Mouse (Mus musculus): Measurements from ENCODE around the gene Ldhc. TPM values are rescaled to one million over a fixed set of nuclear protein-coding genes. Genes with fewer than 3 reads are reported as not detected.
A peak's percentile ranks its signal among the peaks of the same experiment; 100 is the strongest.
"Not testable (repeated sequence)": the region's sequence is repeated elsewhere in the genome, so short reads cannot be mapped to it uniquely, and the experiment has no call there.

Ldhc gene
- 0.35 TPM in 1 of 2 replicates, not detected in the other for polyA plus RNA-seq (2015; fragmentation: Nextera tagmentation; extraction: Ambion mirVana)

- Histone ChIP-seq H3K4me3 (replicated peaks) (no peak within 1 kb of the TSS), H3K9me3 (replicated peaks) (no peaks in the 10 kb centered on the region), H3K36me3 (peaks cover under 1% of the 10 kb centered on the region; the same call in 1 of the 2 replicates), H3K4me2 (replicated peaks) (no peak within 1 kb of the TSS), H3K27ac (replicated peaks) (no peak within 1 kb of the TSS), H3K4me1 (no peaks in the 10 kb centered on the region), H3K9ac (no peak within 1 kb of the TSS), H3K27me3 (no peaks in the 10 kb centered on the region)
- WGBS = 38% methylated on average over 10 of the region's 10 CpGs
- ATAC-seq (ENCODE audit: insufficient number of reproducible peaks, low FRiP score, low TSS enrichment, low read depth) = no peak
These were observed at the start of gene Ldhc for GRCm38 (mm10) chr7:46860996-46861395. Gene Ldhc, plus strand, starts transcription at chr7:46861203.

- Histone ChIP-seq H3K27ac (replicated peaks) (no peak overlapping the region), H3K4me3 (replicated peaks) (no peak overlapping the region), H3K4me1 (no peaks in the 10 kb centered on the region), H3K9me3 (replicated peaks) (no peaks in the 10 kb centered on the region), H3K27me3 (no peaks in the 10 kb centered on the region), H3K36me3 (peaks cover 77% of the 10 kb centered on the region), H3K9ac (no peak overlapping the region), H3K4me2 (replicated peaks) (no peak overlapping the region)
- WGBS = 86% methylated on average over 4 of the region's 4 CpGs
- ATAC-seq (ENCODE audit: insufficient number of reproducible peaks, low FRiP score, low TSS enrichment, low read depth) = no peak
These were observed 47.0 kb upstream of the Ldhc start for GRCm38 (mm10) chr7:46814012-46814411.

- H3K36me3 ChIP-seq = peaks cover 70% of the 10 kb centered on the region
- not testable (repeated sequence) for H3K27ac ChIP-seq (replicated peaks); H3K4me1 ChIP-seq; H3K4me3 ChIP-seq (replicated peaks); ATAC-seq (ENCODE audit: insufficient number of reproducible peaks, low FRiP score, low TSS enrichment, low read depth); H3K9me3 ChIP-seq (replicated peaks); H3K4me2 ChIP-seq (replicated peaks); H3K9ac ChIP-seq; H3K27me3 ChIP-seq
- 90% methylated on average over 15 of the region's 15 CpGs for WGBS
These were observed 39.9 kb upstream of the Ldhc start for GRCm38 (mm10) chr7:46820876-46821632.

- 67% methylated on average over 20 of the region's 20 CpGs for WGBS
- ATAC-seq (ENCODE audit: insufficient number of reproducible peaks, low FRiP score, low TSS enrichment, low read depth) = no peak
- no peak overlapping the region for H3K9ac ChIP-seq
These were observed 33.8 kb upstream of the Ldhc start for GRCm38 (mm10) chr7:46827046-46827802.

GRCm38 (mm10) chr7:46827803-46828184 is 33.2 kb upstream of the Ldhc start:
- Histone ChIP-seq H3K4me3 (replicated peaks) (no peak overlapping the region), H3K9ac (no peak overlapping the region), H3K27ac (replicated peaks) (no peak overlapping the region), H3K4me2 (replicated peaks) (no peak overlapping the region), H3K27me3 (no peaks in the 10 kb centered on the region), H3K4me1 (no peaks in the 10 kb centered on the region), H3K9me3 (replicated peaks) (no peaks in the 10 kb centered on the region), H3K36me3 (peaks cover 15% of the 10 kb centered on the region)
- no peak for ATAC-seq (ENCODE audit: insufficient number of reproducible peaks, low FRiP score, low TSS enrichment, low read depth)
- 88% methylated on average over 2 of the region's 2 CpGs for WGBS

More at GRCm38 (mm10) chr7:46827046-46827802, 33.8 kb upstream of the Ldhc start:
- H3K4me1 ChIP-seq = no peaks in the 10 kb centered on the region
- H3K27ac ChIP-seq (replicated peaks) = no peak overlapping the region
- H3K4me3 ChIP-seq (replicated peaks) = no peak overlapping the region
- H3K27me3 ChIP-seq = no peaks in the 10 kb centered on the region
- H3K36me3 ChIP-seq = peaks cover 21% of the 10 kb centered on the region
- H3K9me3 ChIP-seq (replicated peaks) = no peaks in the 10 kb centered on the region
- no peak overlapping the region for H3K4me2 ChIP-seq (replicated peaks)

DNA sequence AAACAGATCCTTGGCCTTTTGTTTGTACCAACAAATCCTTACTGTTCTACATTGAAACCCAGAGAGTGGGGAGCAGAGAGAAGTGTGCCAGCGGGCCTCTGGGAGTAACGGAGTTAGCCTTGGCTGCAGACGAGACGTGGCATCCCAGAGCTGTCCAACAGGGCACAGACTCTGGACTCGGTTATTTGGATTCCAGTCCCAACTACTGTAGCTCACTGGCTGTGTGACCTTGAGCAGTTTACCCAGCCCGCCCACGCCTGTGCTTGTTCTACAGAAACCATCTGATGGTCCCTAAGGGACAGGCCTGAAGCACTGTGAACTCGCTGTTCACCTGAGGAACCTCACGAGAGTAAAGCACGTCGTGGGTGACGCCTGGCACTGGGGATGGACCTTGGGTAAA is 31.1 kb upstream of the Ldhc start:
- Histone ChIP-seq H3K4me1 (no peaks in the 10 kb centered on the region), H3K9ac (no peak overlapping the region), H3K4me2 (replicated peaks) (no peak overlapping the region), H3K27ac (replicated peaks) (no peak overlapping the region), H3K4me3 (replicated peaks) (no peak overlapping the region), H3K36me3 (no peaks in the 10 kb centered on the region), H3K27me3 (no peaks in the 10 kb centered on the region), H3K9me3 (replicated peaks) (no peaks in the 10 kb centered on the region)
- 84% methylated on average over 12 of the region's 12 CpGs for whole genome bisulfite sequencing
- ATAC-seq (ENCODE audit: insufficient number of reproducible peaks, low FRiP score, low TSS enrichment, low read depth) = no peak

- 56% methylated on average over 13 of the region's 13 CpGs for WGBS
- Histone ChIP-seq H3K4me2 (replicated peaks) (no peak overlapping the region), H3K4me3 (replicated peaks) (no peak overlapping the region), H3K36me3 (no peaks in the 10 kb centered on the region), H3K9me3 (replicated peaks) (no peaks in the 10 kb centered on the region), H3K9ac (no peak overlapping the region), H3K4me1 (no peaks in the 10 kb centered on the region), H3K27ac (replicated peaks) (no peak overlapping the region), H3K27me3 (no peaks in the 10 kb centered on the region)
- ATAC-seq (ENCODE audit: insufficient number of reproducible peaks, low FRiP score, low TSS enrichment, low read depth) = no peak
These were observed 30.0 kb upstream of the Ldhc start for GRCm38 (mm10) chr7:46830799-46831590.

DNA sequence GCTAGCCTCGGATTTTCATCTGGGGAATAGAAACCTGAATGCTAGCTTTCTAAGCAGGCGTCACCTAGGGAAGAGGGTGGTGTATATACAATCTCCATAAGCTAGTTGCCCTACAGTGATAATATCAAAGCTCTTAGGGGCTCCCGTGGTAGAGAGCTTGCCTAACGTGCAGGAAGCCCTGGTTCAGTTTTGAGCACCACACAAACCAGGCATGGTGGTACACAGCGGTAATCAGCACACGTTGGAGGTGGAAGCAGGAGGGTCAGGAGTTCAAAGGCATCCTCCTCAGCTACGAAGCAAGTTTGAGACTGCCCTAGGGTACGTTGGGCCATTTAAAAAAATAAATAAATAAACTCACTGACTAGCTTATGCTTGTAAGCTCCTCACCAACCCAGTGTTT is 29.3 kb upstream of the Ldhc start:
- no peak overlapping the region for H3K4me2 ChIP-seq (replicated peaks)

DNA sequence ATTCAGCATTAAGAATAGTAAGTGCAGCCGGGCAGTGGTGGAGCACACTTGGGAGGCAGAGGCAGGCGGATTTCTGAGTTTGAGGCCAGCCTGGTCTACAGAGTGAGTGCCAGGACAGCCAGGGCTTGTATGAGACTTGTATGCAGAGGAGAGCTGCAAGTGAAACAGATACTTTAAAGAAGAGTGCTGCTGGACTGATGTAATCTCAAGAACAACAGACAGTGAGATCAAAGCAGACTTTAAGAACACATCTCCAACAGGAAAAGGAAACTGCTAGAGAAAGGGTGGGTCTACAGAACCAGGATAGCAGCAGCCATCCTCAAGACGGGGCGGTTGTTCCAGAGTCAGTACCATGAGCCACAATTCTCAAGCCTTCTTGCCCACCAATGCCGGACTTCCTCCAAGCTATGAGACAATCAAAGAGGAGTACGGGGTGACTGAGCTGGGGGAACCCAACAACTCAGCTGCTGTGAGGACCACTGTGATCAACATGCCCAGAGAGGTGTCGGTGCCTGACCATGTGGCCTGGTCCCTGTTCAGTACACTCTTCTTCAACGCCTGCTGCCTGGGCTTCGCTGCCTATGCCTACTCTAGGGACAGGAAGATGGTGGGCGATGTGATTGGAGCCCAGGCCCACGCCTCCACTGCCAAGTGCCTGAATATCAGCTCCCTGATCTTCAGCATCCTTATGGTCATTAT is 28.7 kb upstream of the Ldhc start:
- not testable (repeated sequence) for H3K36me3 ChIP-seq; H3K9me3 ChIP-seq (replicated peaks); H3K27me3 ChIP-seq; H3K4me1 ChIP-seq; H3K27ac ChIP-seq (replicated peaks); H3K4me2 ChIP-seq (replicated peaks); ATAC-seq (ENCODE audit: insufficient number of reproducible peaks, low FRiP score, low TSS enrichment, low read depth); H3K4me3 ChIP-seq (replicated peaks); H3K9ac ChIP-seq
- 90% methylated on average over 11 of the region's 11 CpGs for WGBS

More for the DNA sequence above, 29.3 kb upstream of the Ldhc start:
- Histone ChIP-seq H3K9ac (no peak overlapping the region), H3K9me3 (replicated peaks) (no peaks in the 10 kb centered on the region), H3K36me3 (no peaks in the 10 kb centered on the region), H3K4me1 (no peaks in the 10 kb centered on the region), H3K4me3 (replicated peaks) (no peak overlapping the region), H3K27ac (replicated peaks) (no peak overlapping the region), H3K27me3 (no peaks in the 10 kb centered on the region)
- WGBS = 72% methylated on average over 8 of the region's 8 CpGs
- no peak for ATAC-seq (ENCODE audit: insufficient number of reproducible peaks, low FRiP score, low TSS enrichment, low read depth)

DNA sequence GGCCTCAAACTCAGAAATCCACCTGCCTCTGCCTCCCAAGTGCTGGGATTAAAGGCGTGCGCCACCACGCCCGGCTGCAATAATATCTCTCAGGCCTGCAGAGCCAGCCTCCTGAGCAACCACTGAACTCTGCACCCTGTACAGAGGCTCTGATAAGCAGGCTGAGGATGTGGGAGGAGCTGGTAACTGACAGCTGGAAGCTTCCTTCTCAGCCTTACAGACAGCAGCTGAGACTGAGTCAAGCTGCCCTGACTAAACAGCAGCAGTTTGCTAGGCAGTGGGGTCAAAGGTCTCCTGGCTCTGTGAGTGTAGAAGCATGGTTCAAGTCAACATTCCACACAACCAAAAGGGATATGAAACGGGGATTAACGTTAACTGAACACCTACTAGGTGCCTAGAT is 27.7 kb upstream of the Ldhc start:
- 0 out of 2 replicates have a peak, but pooled peaks have one; percentile 45 for ATAC-seq (ENCODE audit: insufficient number of reproducible peaks, low FRiP score, low TSS enrichment, low read depth)
- H3K4me2 ChIP-seq (replicated peaks) = no peak overlapping the region
- no peaks in the 10 kb centered on the region for H3K9me3 ChIP-seq (replicated peaks)
- H3K4me1 ChIP-seq = peaks cover 7% of the 10 kb centered on the region
- H3K27ac ChIP-seq (replicated peaks) = no peak overlapping the region
- H3K9ac ChIP-seq = no peak overlapping the region
- no peak overlapping the region for H3K4me3 ChIP-seq (replicated peaks)
- no peaks in the 10 kb centered on the region for H3K27me3 ChIP-seq
- H3K36me3 ChIP-seq = no peaks in the 10 kb centered on the region
- WGBS = 69% methylated on average over 6 of the region's 6 CpGs

All from embryonic facial prominence, embryonic 15.5 days (tissue).